12 mouse cellular contexts compared by ENCODE assay signal in genomic region chr7:44614041-44614688, GRCm38 (mm10). TPM values are rescaled to one million over a fixed set of nuclear protein-coding genes. Genes with fewer than 3 reads are reported as not detected.
DNase-seq lines count a peak whose midpoint lies in the region; ATAC-seq and TF ChIP-seq lines count a peak whose summit lies in the region.
"Had no signal": no experiment of that assay in that cellular context is flagged by ENCODE, and none has a peak within 500 bp of the region (broad histone marks: within the 10 kb centered on the region; RNA-seq: fewer than 3 reads in every experiment).

No protein-coding gene starts in this region.

- no peak overlapping the region for H3K9ac ChIP-seq in forebrain, embryonic 12.5 days
- H3K9ac ChIP-seq in forebrain, embryonic 16.5 days (replicated peaks; ENCODE audit: low read depth, low read length), result no peak overlapping the region
- no peak overlapping the region for H3K9ac ChIP-seq in limb, embryonic 13.5 days
- no peak overlapping the region for H3K9ac ChIP-seq in midbrain, postnatal 0 days (replicated peaks; ENCODE audit: low read length, poor library complexity, severe bottlenecking)
- H3K9ac ChIP-seq: limb, embryonic 15.5 days had no signal

- 0 out of 2 replicates have a peak, but pooled peaks cover 4% of the 10 kb centered on the region for H3K9me3 ChIP-seq in forebrain, embryonic 12.5 days
- no peaks in the 10 kb centered on the region for H3K9me3 ChIP-seq in forebrain, embryonic 16.5 days (ENCODE audit: control insufficient read depth, low read length)
- H3K9me3 ChIP-seq in embryonic facial prominence, embryonic 10.5 days, result 0 out of 2 replicates have a peak, but pooled peaks cover 4% of the 10 kb centered on the region
- H3K9me3 ChIP-seq in limb, embryonic 13.5 days, result 0 out of 2 replicates have a peak, but pooled peaks cover 3% of the 10 kb centered on the region
- no peaks in the 10 kb centered on the region for H3K9me3 ChIP-seq in midbrain, postnatal 0 days (ENCODE audit: low read length)
- H3K9me3 ChIP-seq: limb, embryonic 15.5 days had no signal

- no peaks in the 10 kb centered on the region for H3K36me3 ChIP-seq in forebrain, embryonic 12.5 days (replicated peaks)
- no peaks in the 10 kb centered on the region for H3K36me3 ChIP-seq in forebrain, embryonic 16.5 days (ENCODE audit: control insufficient read depth, insufficient read depth)
- H3K36me3 ChIP-seq in embryonic facial prominence, embryonic 10.5 days (replicated peaks), result no peaks in the 10 kb centered on the region
- H3K36me3 ChIP-seq in limb, embryonic 13.5 days, result no peaks in the 10 kb centered on the region
- no peaks in the 10 kb centered on the region for H3K36me3 ChIP-seq in midbrain, postnatal 0 days (ENCODE audit: insufficient read depth, low read length)
- H3K36me3 ChIP-seq: limb, embryonic 15.5 days had no signal

- peaks cover 50% of the 10 kb centered on the region for H3K27me3 ChIP-seq in forebrain, embryonic 12.5 days
- H3K27me3 ChIP-seq in forebrain, embryonic 16.5 days (replicated peaks; ENCODE audit: control insufficient read depth, insufficient read depth, low read length), result peaks cover 10% of the 10 kb centered on the region
- peaks cover 36% of the 10 kb centered on the region for H3K27me3 ChIP-seq in embryonic facial prominence, embryonic 10.5 days (replicated peaks; ENCODE audit: low read depth, poor library complexity, severe bottlenecking)
- peaks cover 46% of the 10 kb centered on the region for H3K27me3 ChIP-seq in limb, embryonic 13.5 days
- peaks cover 11% of the 10 kb centered on the region; the same call in 1 of the 2 replicates for H3K27me3 ChIP-seq in midbrain, postnatal 0 days (ENCODE audit: insufficient read depth, low read length)

- peak overlapping the region; percentile 19; the same call in 1 of the 2 replicates for H3K4me2 ChIP-seq in forebrain, embryonic 12.5 days
- H3K4me2 ChIP-seq in forebrain, embryonic 16.5 days (ENCODE audit: low read length), result no peak overlapping the region
- peak overlapping the region; percentile 30; the same call in 1 of the 2 replicates for H3K4me2 ChIP-seq in limb, embryonic 13.5 days (replicated peaks)
- peak overlapping the region; percentile 35 for H3K4me2 ChIP-seq in midbrain, postnatal 0 days (ENCODE audit: low read depth, low read length, poor library complexity, severe bottlenecking)
- H3K4me2 ChIP-seq: limb, embryonic 15.5 days had no signal

- no peak overlapping the region for H3K4me3 ChIP-seq in forebrain, embryonic 12.5 days (replicated peaks)
- no peak overlapping the region for H3K4me3 ChIP-seq in forebrain, embryonic 16.5 days (replicated peaks; ENCODE audit: low read length)
- H3K4me3 ChIP-seq in embryonic facial prominence, embryonic 10.5 days, result peak overlapping the region; percentile 40
- no peak overlapping the region for H3K4me3 ChIP-seq in limb, embryonic 13.5 days
- H3K4me3 ChIP-seq in midbrain, postnatal 0 days (ENCODE audit: low read depth, low read length), result 0 out of 2 replicates have a peak overlapping the region, but pooled peaks have one; percentile 2
- H3K4me3 ChIP-seq: limb, embryonic 15.5 days; myocyte had no signal

- peaks cover 6% of the 10 kb centered on the region; the same call in 1 of the 2 replicates for H3K4me1 ChIP-seq in forebrain, embryonic 12.5 days
- peaks cover 3% of the 10 kb centered on the region; the same call in 1 of the 2 replicates for H3K4me1 ChIP-seq in forebrain, embryonic 16.5 days (replicated peaks; ENCODE audit: control insufficient read depth, insufficient read depth, low read length)
- peaks cover 22% of the 10 kb centered on the region for H3K4me1 ChIP-seq in embryonic facial prominence, embryonic 10.5 days
- no peaks in the 10 kb centered on the region for H3K4me1 ChIP-seq in limb, embryonic 13.5 days
- H3K4me1 ChIP-seq in midbrain, postnatal 0 days (ENCODE audit: insufficient read depth, low read length), result no peaks in the 10 kb centered on the region

- no peak overlapping the region for H3K27ac ChIP-seq in forebrain, embryonic 12.5 days
- no peak overlapping the region for H3K27ac ChIP-seq in forebrain, embryonic 16.5 days (ENCODE audit: low read length)
- no peak overlapping the region for H3K27ac ChIP-seq in embryonic facial prominence, embryonic 10.5 days (replicated peaks)
- H3K27ac ChIP-seq in limb, embryonic 13.5 days, result no peak overlapping the region
- no peak overlapping the region for H3K27ac ChIP-seq in midbrain, postnatal 0 days (ENCODE audit: low read depth, low read length)
- H3K27ac ChIP-seq: limb, embryonic 15.5 days had no signal

- no peak for TF ChIP-seq CTCF in midbrain, postnatal 0 days (IDR thresholded peaks at IDR 0.05)

- WGBS in forebrain, embryonic 12.5 days, result 6% methylated on average over 20 of the region's 20 CpGs
- 6% methylated on average over 20 of the region's 20 CpGs for WGBS in forebrain, embryonic 16.5 days
- WGBS in embryonic facial prominence, embryonic 10.5 days, result 5% methylated on average over 20 of the region's 20 CpGs
- WGBS in limb, embryonic 13.5 days, result 7% methylated on average over 20 of the region's 20 CpGs
- WGBS in midbrain, postnatal 0 days, result 10% methylated on average over 20 of the region's 20 CpGs

- no peak for ATAC-seq in forebrain, embryonic 12.5 days (ENCODE audit: low FRiP score)
- no peak for ATAC-seq in forebrain, embryonic 16.5 days
- ATAC-seq in limb, embryonic 13.5 days (ENCODE audit: low FRiP score, low read depth), result no peak
- no peak for ATAC-seq in midbrain, postnatal 0 days (ENCODE audit: low FRiP score)

- peak; percentile 63 for DNase-seq in embryonic facial prominence, embryonic 10.5 days (ENCODE audit: low spot score)
- DNase-seq in midbrain, postnatal 0 days (ENCODE audit: low spot score), result no peak
- DNase-seq in gastrocnemius, postnatal 4 days (ENCODE audit: low spot score in 2 of 2), result no peak
- DNase-seq in frontal cortex, postnatal 10 days (ENCODE audit: low spot score in 2 of 2), result no peak
- DNase-seq in layer of hippocampus, postnatal 25 days (ENCODE audit: extremely low spot score in 1 of 2, low spot score in 1 of 2), result no peak
- DNase-seq: adrenal gland, postnatal 25 days had no signal

RNA-seq across cellular contexts. Expression of gene Kcnc3, which starts 23.7 kb away (rescaled TPM):
- polyA plus RNA-seq in forebrain, embryonic 12.5 days (2016; fragmentation: Nextera tagmentation; extraction: Ambion mirVana), result 1.7 and 1.9 TPM in 2 replicates
- 2.8 and 4.0 TPM in 2 replicates for polyA plus RNA-seq in forebrain, embryonic 16.5 days (2015; fragmentation: Nextera tagmentation; extraction: Ambion mirVana)
- 0.44 and 0.63 TPM in 2 replicates for polyA plus RNA-seq in embryonic facial prominence, embryonic 10.5 days (2016; fragmentation: Nextera tagmentation; extraction: Ambion mirVana)
- 0.43 and 0.51 TPM in 2 replicates for polyA plus RNA-seq in limb, embryonic 13.5 days (2015; fragmentation: Nextera tagmentation; extraction: Ambion mirVana)
- 17.2 and 25.4 TPM in 2 replicates for total RNA-seq in midbrain, postnatal 0 days (2014; rRNA removed)
- polyA plus RNA-seq in midbrain, postnatal 0 days (2015; fragmentation: Nextera tagmentation; extraction: Ambion mirVana), result 6.2 and 6.6 TPM in 2 replicates
- 1 to 10 TPM in 1 of 2 experiments, under 1 TPM in 1; 0.91 to 1.1 TPM for total RNA-seq in gastrocnemius, postnatal 4 days (2021)
- 100 to 1,000 TPM; 167 to 190 TPM for total RNA-seq in layer of hippocampus, postnatal 25 days (2021)

RNA-seq across cellular contexts. Expression of gene Napsa, which starts 42.0 kb away (rescaled TPM):
- 0.38 and 0.51 TPM in 2 replicates for polyA plus RNA-seq in forebrain, embryonic 12.5 days (2016; fragmentation: Nextera tagmentation; extraction: Ambion mirVana)
- 0.42 and 1.4 TPM in 2 replicates for polyA plus RNA-seq in forebrain, embryonic 16.5 days (2015; fragmentation: Nextera tagmentation; extraction: Ambion mirVana)
- 0.78 and 0.88 TPM in 2 replicates for polyA plus RNA-seq in embryonic facial prominence, embryonic 10.5 days (2016; fragmentation: Nextera tagmentation; extraction: Ambion mirVana)
- polyA plus RNA-seq in limb, embryonic 13.5 days (2015; fragmentation: Nextera tagmentation; extraction: Ambion mirVana), result 1.0 and 1.3 TPM in 2 replicates
- total RNA-seq in midbrain, postnatal 0 days (2014; rRNA removed), result not detected in 2 replicates
- polyA plus RNA-seq in midbrain, postnatal 0 days (2015; fragmentation: Nextera tagmentation; extraction: Ambion mirVana), result 0.79 and 0.82 TPM in 2 replicates
- total RNA-seq in gastrocnemius, postnatal 4 days (2021), result under 1 TPM; 0.65 to 0.81 TPM
- total RNA-seq in layer of hippocampus, postnatal 25 days (2021), result not detected
- polyA plus RNA-seq: myocyte had no signal

RNA-seq across cellular contexts. Expression of gene Myh14, which starts 56.5 kb away (rescaled TPM):
- polyA plus RNA-seq in forebrain, embryonic 12.5 days (2016; fragmentation: Nextera tagmentation; extraction: Ambion mirVana), result 2.1 and 2.3 TPM in 2 replicates
- 1.6 and 1.7 TPM in 2 replicates for polyA plus RNA-seq in forebrain, embryonic 16.5 days (2015; fragmentation: Nextera tagmentation; extraction: Ambion mirVana)
- polyA plus RNA-seq in embryonic facial prominence, embryonic 10.5 days (2016; fragmentation: Nextera tagmentation; extraction: Ambion mirVana), result 2.7 and 4.3 TPM in 2 replicates
- 1.8 and 4.0 TPM in 2 replicates for polyA plus RNA-seq in limb, embryonic 13.5 days (2015; fragmentation: Nextera tagmentation; extraction: Ambion mirVana)
- total RNA-seq in midbrain, postnatal 0 days (2014; rRNA removed), result 8.8 and 11.0 TPM in 2 replicates
- 6.9 and 7.9 TPM in 2 replicates for polyA plus RNA-seq in midbrain, postnatal 0 days (2015; fragmentation: Nextera tagmentation; extraction: Ambion mirVana)
- total RNA-seq in gastrocnemius, postnatal 4 days (2021), result 10 to 100 TPM; 25.7 to 26.6 TPM
- 10 to 100 TPM; 25.0 to 31.0 TPM for total RNA-seq in layer of hippocampus, postnatal 25 days (2021)
- total RNA-seq: common myeloid progenitor, adult 5-6 weeks had no signal

Comparison
In these comparisons a context has a peak if more than half of its experiments do, and no peak if none do; other contexts are left out.
1. H3K4me3 ChIP-seq: peak in embryonic facial prominence, embryonic 10.5 days (single experiment) and midbrain, postnatal 0 days (single experiment); none in forebrain, embryonic 12.5 days (single experiment), forebrain, embryonic 16.5 days (single experiment) and limb, embryonic 13.5 days (single experiment).